Mouse (Mus musculus) neural tube, embryonic 12.5 days (tissue): ENCODE data around the gene 0610030E20Rik. TPM values are rescaled to one million over a fixed set of nuclear protein-coding genes. Genes with fewer than 3 reads are reported as not detected.

Source experiments
- ATAC-seq: fragments of 200-750 bp; cut with Nextera tagmentation; 2 replicates; pipeline ENCODE4 v1.8.0; 2017; ENCODE audit warnings: low read depth, mild to moderate bottlenecking, moderate TSS enrichment, moderate library complexity; ENCODE audit not compliant: low FRiP score
- H3K27ac ChIP-seq: fragments of 300-500 bp; sonication (generic); 2 replicates; pipeline ENCODE4 v1.5.1; 2016
- H3K27me3 ChIP-seq: fragments of 300-500 bp; sonication (generic); replicated peaks from 2 replicates; pipeline ENCODE4 v1.6.1; 2016; ENCODE audit warnings: mild to moderate bottlenecking
- H3K36me3 ChIP-seq: fragments of 300-500 bp; sonication (generic); 2 replicates; pipeline ENCODE4 v1.6.1; 2016; ENCODE audit warnings: mild to moderate bottlenecking
- H3K4me1 ChIP-seq: fragments of 300-500 bp; sonication (generic); 2 replicates; pipeline ENCODE4 v1.6.1; 2016
- H3K4me2 ChIP-seq: fragments of 300-500 bp; sonication (generic); replicated peaks from 2 replicates; pipeline ENCODE4 v1.6.1; 2016; ENCODE audit warnings: mild to moderate bottlenecking
- H3K4me3 ChIP-seq: fragments of 300-500 bp; sonication (generic); 2 replicates; pipeline ENCODE4 v1.5.1; 2016
- H3K9ac ChIP-seq: fragments of 300-500 bp; sonication (generic); 2 replicates; pipeline ENCODE4 v1.6.1; 2016; ENCODE audit warnings: mild to moderate bottlenecking
- H3K9me3 ChIP-seq: fragments of 300-500 bp; sonication (generic); 2 replicates; pipeline ENCODE4 v1.6.1; 2016; ENCODE audit warnings: mild to moderate bottlenecking
- WGBS: fragments of 180-500 bp; shearing (Covaris S2); methylation state at CpG from one replicate; pipeline ENCODE4 v1.1.7; 2016; 5-methylcytosine and 5-hydroxymethylcytosine counted together
- polyA plus RNA-seq: library from polyadenylated mRNA; unstranded; fragments of >200 nt; fragmentation: Nextera tagmentation; extraction: Ambion mirVana; gene quantifications from 2 replicates; pipeline ENCODE4 v1.2.1, GENCODE M21; 2016

0610030E20Rik gene
- polyA plus RNA-seq, 1 experiment from 2014 or later, result 24.8 TPM

DNA sequence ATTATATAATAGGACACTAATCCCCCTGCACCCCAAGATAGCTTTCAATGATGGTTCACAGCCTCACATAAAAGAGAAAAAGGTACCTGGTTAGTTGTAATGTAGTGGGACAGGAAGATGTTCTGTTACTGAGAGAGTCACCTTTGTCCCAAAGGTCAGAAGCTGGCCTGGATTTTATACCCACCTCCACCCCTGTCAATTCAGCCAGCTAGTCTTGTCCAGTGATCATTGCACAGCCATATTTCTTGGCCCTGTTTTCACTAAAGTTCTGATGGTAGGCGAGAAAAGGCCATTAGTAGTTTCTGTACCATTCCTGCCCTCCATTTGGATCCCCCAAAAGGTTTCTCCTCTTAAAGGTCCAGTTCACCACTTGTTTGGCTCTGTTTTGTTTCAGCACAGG, 6.9 kb downstream of the 0610030E20Rik start:
- no peak for ATAC-seq
- H3K9ac ChIP-seq, result 0 out of 2 replicates have a peak overlapping the region, but pooled peaks have one; percentile 5
- H3K4me1 ChIP-seq, result peaks cover 17% of the 10 kb centered on the region
- H3K27me3 ChIP-seq, result no peaks in the 10 kb centered on the region
- no peak overlapping the region for H3K4me2 ChIP-seq
- 67% methylated on average over 1 of the region's 1 CpGs for WGBS
- no peak overlapping the region for H3K27ac ChIP-seq
- peaks cover 36% of the 10 kb centered on the region for H3K36me3 ChIP-seq
- H3K9me3 ChIP-seq, result no peaks in the 10 kb centered on the region
- H3K4me3 ChIP-seq, result no peak overlapping the region

- Histone ChIP-seq H3K9me3 (no peaks in the 10 kb centered on the region), H3K27ac (no peak within 1 kb of the TSS), H3K4me2 (peak within 1 kb of the TSS; percentile 93), H3K4me1 (peaks cover 17% of the 10 kb centered on the region), H3K36me3 (peaks cover 35% of the 10 kb centered on the region), H3K4me3 (peak within 1 kb of the TSS; percentile 59), H3K9ac (peak within 1 kb of the TSS; percentile 67), H3K27me3 (no peaks in the 10 kb centered on the region)
- ATAC-seq, result peak; percentile 88
- WGBS, result under 1% methylated on average over 71 of the region's 71 CpGs
These were observed 8.2 kb downstream of the 0610030E20Rik start, which contains the start of gene Tmem150a for GRCm38 (mm10) chr6:72355066-72355911. TSS of gene Tmem150a (plus strand) at chr6:72355447.

DNA sequence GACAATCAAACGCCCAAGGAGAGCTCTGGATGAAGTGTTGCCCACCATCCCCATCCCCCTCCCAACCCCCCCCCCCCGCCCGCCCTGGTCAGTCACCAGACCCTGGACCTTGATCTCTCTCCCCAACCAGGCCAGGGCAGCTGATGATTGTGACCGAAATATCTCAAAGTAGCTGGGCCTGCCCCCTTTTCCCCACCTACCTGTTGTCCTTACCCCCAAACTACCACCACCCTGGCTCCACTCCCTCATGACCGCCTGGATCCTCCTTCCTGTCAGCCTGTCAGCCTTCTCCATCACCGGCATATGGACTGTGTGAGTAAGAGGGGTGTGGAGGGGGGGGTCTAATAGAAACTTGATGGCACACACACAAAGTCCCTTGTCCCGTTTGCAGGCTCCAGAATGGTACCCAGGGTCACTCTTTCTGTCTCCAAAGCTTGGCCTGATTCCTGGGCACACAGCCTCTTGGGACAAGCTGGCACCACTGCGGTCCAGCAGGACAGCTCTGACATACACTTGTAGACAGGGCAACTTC, 8.9 kb downstream of the 0610030E20Rik start:
- Histone ChIP-seq H3K4me2 (peak overlapping the region; percentile 93), H3K36me3 (peaks cover 33% of the 10 kb centered on the region), H3K4me3 (peak overlapping the region; percentile 59), H3K9ac (peak overlapping the region; percentile 67), H3K27ac (no peak overlapping the region), H3K9me3 (no peaks in the 10 kb centered on the region), H3K4me1 (peaks cover 23% of the 10 kb centered on the region), H3K27me3 (no peaks in the 10 kb centered on the region)
- 0 out of 2 replicates have a peak, but pooled peaks have one; percentile 27 for ATAC-seq
- WGBS, result 48% methylated on average over 6 of the region's 8 CpGs

DNA sequence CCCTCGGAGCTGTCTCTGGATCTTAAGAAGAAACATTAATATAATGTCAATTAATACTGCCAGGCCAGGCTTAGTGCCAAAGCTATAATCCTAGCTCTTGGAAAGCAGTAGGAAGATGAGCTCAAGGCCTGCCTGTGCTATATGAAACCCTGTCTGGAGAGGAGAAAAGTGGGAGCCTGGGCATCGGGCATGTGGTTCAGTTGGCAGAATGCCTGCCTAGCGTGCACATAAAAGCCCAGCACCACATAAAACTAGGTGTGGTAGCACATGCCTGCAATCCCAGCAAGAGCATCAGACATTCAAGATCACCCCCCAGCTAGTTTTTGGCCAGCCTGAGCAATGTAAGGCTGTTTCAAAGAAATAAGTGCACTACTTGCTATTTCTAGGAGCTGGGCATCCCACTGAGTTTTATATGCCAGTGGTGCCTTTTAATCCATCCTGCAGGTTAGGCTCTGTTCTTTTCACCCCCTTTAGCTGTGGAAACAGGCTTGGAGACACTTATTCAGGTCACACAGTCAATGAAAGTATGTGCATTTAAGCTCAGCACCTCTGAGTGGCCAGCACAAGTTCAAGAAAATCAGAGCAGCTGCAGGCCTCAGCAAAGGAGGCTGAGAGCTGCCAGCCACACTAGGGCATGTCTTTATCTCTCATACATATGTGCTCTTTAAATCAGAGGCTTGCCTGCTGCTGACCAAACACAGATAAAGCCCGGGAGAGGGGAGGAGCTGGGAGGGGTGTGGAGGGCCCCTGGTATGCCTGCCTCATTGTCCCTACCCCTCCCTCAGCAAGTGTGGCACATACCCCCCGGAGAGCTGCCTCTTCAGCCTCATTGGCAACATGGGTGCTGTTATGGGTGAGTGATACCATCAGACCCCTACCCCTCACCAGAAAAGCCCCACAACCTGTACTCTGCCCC, 10.3 kb downstream of the 0610030E20Rik start:
- ATAC-seq, result no peak
- WGBS, result 88% methylated on average over 5 of the region's 5 CpGs
- peaks cover 33% of the 10 kb centered on the region for H3K36me3 ChIP-seq

GRCm38 (mm10) chr6:72358086-72358764, 11.1 kb downstream of the 0610030E20Rik start:
- Histone ChIP-seq H3K9me3 (no peaks in the 10 kb centered on the region), H3K9ac (no peak overlapping the region), H3K4me3 (no peak overlapping the region), H3K4me1 (peaks cover 31% of the 10 kb centered on the region), H3K27me3 (no peaks in the 10 kb centered on the region), H3K36me3 (peaks cover 33% of the 10 kb centered on the region), H3K27ac (no peak overlapping the region), H3K4me2 (no peak overlapping the region)
- no peak for ATAC-seq
- WGBS, result 92% methylated on average over 10 of the region's 10 CpGs

More for the DNA sequence above, 10.3 kb downstream of the 0610030E20Rik start:
- Histone ChIP-seq H3K4me3 (no peak overlapping the region), H3K4me1 (peaks cover 31% of the 10 kb centered on the region), H3K27me3 (no peaks in the 10 kb centered on the region), H3K9ac (no peak overlapping the region), H3K9me3 (no peaks in the 10 kb centered on the region), H3K4me2 (no peak overlapping the region), H3K27ac (no peak overlapping the region)

GRCm38 (mm10) chr6:72359343-72359742, 12.2 kb downstream of the 0610030E20Rik start:
- no peak overlapping the region for H3K4me3 ChIP-seq
- no peak overlapping the region for H3K9ac ChIP-seq
- H3K4me2 ChIP-seq, result no peak overlapping the region
- no peak overlapping the region for H3K27ac ChIP-seq
- 81% methylated on average over 2 of the region's 2 CpGs for WGBS
- no peaks in the 10 kb centered on the region for H3K27me3 ChIP-seq
- no peak for ATAC-seq
- H3K9me3 ChIP-seq, result no peaks in the 10 kb centered on the region
- peaks cover 31% of the 10 kb centered on the region for H3K4me1 ChIP-seq
- H3K36me3 ChIP-seq, result peaks cover 33% of the 10 kb centered on the region

DNA sequence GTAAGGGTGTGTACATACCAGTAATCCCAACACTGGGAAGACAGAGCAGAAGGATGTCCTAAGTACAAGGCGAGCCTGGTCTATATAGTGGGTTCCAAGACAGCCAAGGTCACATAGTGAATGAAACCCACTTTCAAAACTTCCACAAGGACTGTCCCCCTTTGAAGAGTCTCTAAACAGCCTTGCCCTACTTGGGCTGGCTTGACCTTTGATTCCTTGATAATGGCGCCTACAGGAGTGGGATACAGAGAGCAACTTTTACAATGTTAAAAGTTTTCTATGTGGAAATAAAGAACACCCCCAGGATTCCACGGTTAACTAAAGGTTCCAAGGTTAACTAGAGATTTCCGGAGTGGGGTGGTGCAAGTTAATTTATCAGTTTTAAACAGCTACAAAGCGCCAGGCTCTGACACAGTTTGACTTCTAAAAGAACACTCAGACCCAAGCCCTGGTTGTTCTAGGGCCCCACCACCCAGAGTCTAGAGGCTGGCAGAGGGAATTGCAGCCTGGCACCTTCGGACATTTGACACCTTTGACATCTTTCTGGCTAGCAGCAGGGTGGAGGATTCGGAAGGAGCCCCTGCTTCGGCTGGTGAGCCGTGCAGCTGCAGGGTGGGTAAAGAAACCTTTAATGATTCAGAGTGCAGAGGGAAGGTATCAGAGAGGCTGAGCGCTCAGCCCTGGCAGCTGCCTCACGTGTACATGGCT, 12.9 kb downstream of the 0610030E20Rik start:
- no peak overlapping the region for H3K9ac ChIP-seq
- ATAC-seq, result no peak
- H3K36me3 ChIP-seq, result peaks cover 33% of the 10 kb centered on the region
- H3K27ac ChIP-seq, result no peak overlapping the region
- H3K4me3 ChIP-seq, result no peak overlapping the region
- no peaks in the 10 kb centered on the region for H3K9me3 ChIP-seq
- 85% methylated on average over 11 of the region's 11 CpGs for WGBS
- H3K4me1 ChIP-seq, result peaks cover 26% of the 10 kb centered on the region
- H3K4me2 ChIP-seq, result no peak overlapping the region; the same call in 1 of the 2 replicates
- H3K27me3 ChIP-seq, result no peaks in the 10 kb centered on the region

DNA sequence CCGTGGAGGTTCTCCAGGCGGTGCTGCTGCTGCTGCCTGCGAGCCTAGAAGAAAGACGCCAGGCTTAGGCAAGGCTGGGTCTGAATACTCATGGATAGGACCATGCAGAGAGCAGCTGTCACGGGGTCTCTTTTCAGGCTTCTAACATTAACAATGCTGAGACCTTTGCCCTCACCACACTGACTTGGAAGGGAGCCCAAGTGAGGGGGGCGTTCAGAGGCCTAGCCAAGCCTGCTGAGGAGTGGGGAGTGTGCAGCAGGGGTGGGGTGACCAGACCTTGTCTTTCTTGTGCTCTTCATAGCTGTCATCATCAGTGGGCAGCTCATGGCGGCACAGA, 13.4 kb downstream of the 0610030E20Rik start:
- no peak overlapping the region for H3K4me3 ChIP-seq
- H3K4me2 ChIP-seq, result no peak overlapping the region; the same call in 1 of the 2 replicates
- no peak overlapping the region for H3K9ac ChIP-seq
- no peak overlapping the region for H3K27ac ChIP-seq
- no peak for ATAC-seq
- WGBS, result 80% methylated on average over 7 of the region's 7 CpGs
- H3K4me1 ChIP-seq, result peaks cover 20% of the 10 kb centered on the region
- H3K9me3 ChIP-seq, result no peaks in the 10 kb centered on the region
- H3K27me3 ChIP-seq, result no peaks in the 10 kb centered on the region
- H3K36me3 ChIP-seq, result peaks cover 33% of the 10 kb centered on the region

GRCm38 (mm10) chr6:72361121-72361551, 14.0 kb downstream of the 0610030E20Rik start:
- Histone ChIP-seq H3K9ac (no peak overlapping the region), H3K4me3 (peak overlapping the region; percentile 62), H3K4me2 (peak overlapping the region; percentile 87), H3K27me3 (no peaks in the 10 kb centered on the region), H3K9me3 (no peaks in the 10 kb centered on the region), H3K4me1 (peaks cover 15% of the 10 kb centered on the region), H3K27ac (no peak overlapping the region), H3K36me3 (peaks cover 33% of the 10 kb centered on the region)
- 75% methylated on average over 5 of the region's 5 CpGs for WGBS
- no peak for ATAC-seq

- H3K36me3 ChIP-seq, result peaks cover 33% of the 10 kb centered on the region
- no peaks in the 10 kb centered on the region for H3K27me3 ChIP-seq
- H3K9me3 ChIP-seq, result no peaks in the 10 kb centered on the region
- peak overlapping the region; percentile 68 for H3K9ac ChIP-seq
- 0 out of 2 replicates have a peak overlapping the region, but pooled peaks have one; percentile 59 for H3K27ac ChIP-seq
- H3K4me2 ChIP-seq, result peak overlapping the region; percentile 87
- peaks cover 13% of the 10 kb centered on the region for H3K4me1 ChIP-seq
- peak overlapping the region; percentile 62 for H3K4me3 ChIP-seq
- WGBS, result under 1% methylated on average over 42 of the region's 42 CpGs
- peak; percentile 99 for ATAC-seq
These were observed 15.3 kb downstream of the 0610030E20Rik start for GRCm38 (mm10) chr6:72362132-72363028.
